14 mouse cellular contexts compared by ENCODE assay signal in the genomic region with DNA sequence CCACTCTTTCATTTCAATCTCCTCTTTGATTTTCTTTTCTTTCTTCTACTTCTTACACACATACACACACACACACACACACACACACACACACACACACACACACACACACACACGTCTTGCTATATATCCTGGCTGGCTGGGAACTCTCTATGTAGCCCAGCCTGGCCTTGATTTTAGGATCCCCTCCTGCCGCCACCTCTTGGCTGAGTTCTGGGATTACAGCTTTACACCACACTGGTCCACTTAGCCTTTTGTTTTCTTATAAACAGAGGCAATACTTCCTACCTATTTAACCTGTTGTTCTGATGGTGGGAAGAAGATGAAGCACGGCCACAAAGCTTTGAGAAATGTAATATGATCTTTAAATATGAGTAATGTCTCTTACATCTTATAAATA. TPM values are rescaled to one million over a fixed set of nuclear protein-coding genes. Genes with fewer than 3 reads are reported as not detected.
DNase-seq lines count a peak whose midpoint lies in the region; ATAC-seq and TF ChIP-seq lines count a peak whose summit lies in the region.
"Had no signal": no experiment of that assay in that cellular context is flagged by ENCODE, and none has a peak within 500 bp of the region (broad histone marks: within the 10 kb centered on the region; RNA-seq: fewer than 3 reads in every experiment).

No protein-coding gene starts in this region.

- H3K4me3 ChIP-seq in intestine, postnatal 0 days (ENCODE audit: low read depth, low read length): no peak overlapping the region
- H3K4me3 ChIP-seq in intestine, embryonic 15.5 days (replicated peaks): no peak overlapping the region
- no peak overlapping the region for H3K4me3 ChIP-seq in neural tube, embryonic 11.5 days (ENCODE audit: low read depth, low read length)
- H3K4me3 ChIP-seq: heart, embryonic 13.5 days; kidney, embryonic 15.5 days; limb, embryonic 12.5 days; neural tube, embryonic 13.5 days had no signal

- peak; percentile 25 for DNase-seq in neural tube, embryonic 11.5 days (ENCODE audit: low spot score)
- no peak for DNase-seq in neural tube, embryonic 10.5 days (ENCODE audit: extremely low spot score, low spot score)
- DNase-seq in embryo, embryonic 11 days: peak; percentile 72
- no peak for DNase-seq in ovary, postnatal 36 days (ENCODE audit: low spot score)
- DNase-seq: lung, postnatal 36 days; thymus, adult 2 months had no signal

- no peak for ATAC-seq in intestine, postnatal 0 days
- no peak for ATAC-seq in intestine, embryonic 15.5 days
- no peak for ATAC-seq in neural tube, embryonic 11.5 days (ENCODE audit: insufficient read depth, low FRiP score, low TSS enrichment)
- ATAC-seq in CD4-positive, CD25-positive, alpha-beta regulatory T cell, adult 4 months: no peak

- TF ChIP-seq CTCF in intestine, postnatal 0 days (IDR thresholded peaks at IDR 0.05; ENCODE audit: low read depth): peak; percentile 47

- H3K4me2 ChIP-seq in intestine, postnatal 0 days (replicated peaks; ENCODE audit: low read depth): no peak overlapping the region
- H3K4me2 ChIP-seq in intestine, embryonic 15.5 days (replicated peaks): no peak overlapping the region
- H3K4me2 ChIP-seq in neural tube, embryonic 11.5 days (ENCODE audit: low read depth): no peak overlapping the region
- H3K4me2 ChIP-seq: heart, embryonic 13.5 days; kidney, embryonic 15.5 days; limb, embryonic 12.5 days; neural tube, embryonic 13.5 days had no signal

- H3K9ac ChIP-seq in intestine, postnatal 0 days (ENCODE audit: low read depth, low read length): no peak overlapping the region
- no peak overlapping the region for H3K9ac ChIP-seq in intestine, embryonic 15.5 days
- no peak overlapping the region for H3K9ac ChIP-seq in neural tube, embryonic 11.5 days (ENCODE audit: low read length)
- H3K9ac ChIP-seq: heart, embryonic 13.5 days; kidney, embryonic 15.5 days; limb, embryonic 12.5 days; neural tube, embryonic 13.5 days had no signal

- H3K36me3 ChIP-seq in intestine, postnatal 0 days (ENCODE audit: control insufficient read depth, insufficient read depth): no peaks in the 10 kb centered on the region
- no peaks in the 10 kb centered on the region for H3K36me3 ChIP-seq in intestine, embryonic 15.5 days
- no peaks in the 10 kb centered on the region for H3K36me3 ChIP-seq in neural tube, embryonic 11.5 days (ENCODE audit: control insufficient read depth, insufficient read depth, low read length)
- H3K36me3 ChIP-seq: heart, embryonic 13.5 days; kidney, embryonic 15.5 days; limb, embryonic 12.5 days; neural tube, embryonic 13.5 days had no signal

- WGBS in intestine, postnatal 0 days: 30% methylated on average over 3 of the region's 3 CpGs
- WGBS in intestine, embryonic 15.5 days: 33% methylated on average over 3 of the region's 3 CpGs
- WGBS in neural tube, embryonic 11.5 days: 41% methylated on average over 3 of the region's 3 CpGs

- no peaks in the 10 kb centered on the region for H3K9me3 ChIP-seq in intestine, postnatal 0 days (ENCODE audit: control insufficient read depth)
- H3K9me3 ChIP-seq in intestine, embryonic 15.5 days: no peaks in the 10 kb centered on the region
- no peaks in the 10 kb centered on the region for H3K9me3 ChIP-seq in neural tube, embryonic 11.5 days (ENCODE audit: control insufficient read depth, low read length)
- H3K9me3 ChIP-seq: heart, embryonic 13.5 days; kidney, embryonic 15.5 days; limb, embryonic 12.5 days; neural tube, embryonic 13.5 days had no signal

- no peaks in the 10 kb centered on the region for H3K27me3 ChIP-seq in intestine, postnatal 0 days (replicated peaks; ENCODE audit: control insufficient read depth, insufficient read depth, low read length)
- no peaks in the 10 kb centered on the region for H3K27me3 ChIP-seq in intestine, embryonic 15.5 days (replicated peaks)
- no peaks in the 10 kb centered on the region for H3K27me3 ChIP-seq in neural tube, embryonic 11.5 days (ENCODE audit: control insufficient read depth, insufficient read depth, low read length)
- H3K27me3 ChIP-seq: heart, embryonic 13.5 days; kidney, embryonic 15.5 days; limb, embryonic 12.5 days; neural tube, embryonic 13.5 days had no signal

- no peaks in the 10 kb centered on the region for H3K4me1 ChIP-seq in intestine, postnatal 0 days (replicated peaks; ENCODE audit: control insufficient read depth, insufficient read depth, low read length)
- H3K4me1 ChIP-seq in intestine, embryonic 15.5 days (replicated peaks): no peaks in the 10 kb centered on the region
- H3K4me1 ChIP-seq in neural tube, embryonic 11.5 days (ENCODE audit: control insufficient read depth, insufficient read depth, low read length): no peaks in the 10 kb centered on the region
- H3K4me1 ChIP-seq: neural tube, embryonic 13.5 days had no signal

- no peak overlapping the region for H3K27ac ChIP-seq in intestine, postnatal 0 days (ENCODE audit: low read depth, low read length)
- no peak overlapping the region for H3K27ac ChIP-seq in intestine, embryonic 15.5 days
- no peak overlapping the region for H3K27ac ChIP-seq in neural tube, embryonic 11.5 days (ENCODE audit: low read depth, low read length)
- H3K27ac ChIP-seq: heart, embryonic 13.5 days; kidney, embryonic 15.5 days; limb, embryonic 12.5 days; neural tube, embryonic 13.5 days had no signal

RNA-seq across cellular contexts. Expression of a gene that starts 37.5 kb away (rescaled TPM):
- polyA plus RNA-seq in intestine, postnatal 0 days (2015; fragmentation: Nextera tagmentation; extraction: Ambion mirVana): not detected in 2 replicates
- polyA plus RNA-seq in intestine, embryonic 15.5 days (2015; fragmentation: Nextera tagmentation; extraction: Ambion mirVana): not detected in 2 replicates
- 0.20 and 0.39 TPM in 2 replicates for polyA plus RNA-seq in neural tube, embryonic 11.5 days (2014; fragmentation: Nextera tagmentation; extraction: Ambion mirVana)
- polyA plus RNA-seq in CD4-positive, CD25-positive, alpha-beta regulatory T cell, adult 4 months (2017; shearing (Covaris generic)): not detected
- polyA plus RNA-seq: small intestine, adult 2 months had no signal

Comparison
In these comparisons a context has a peak if more than half of its experiments do, and no peak if none do; other contexts are left out.
1. DNase-seq: peak in neural tube, embryonic 11.5 days (single experiment) and embryo, embryonic 11 days (single experiment); none in neural tube, embryonic 10.5 days (single experiment) and ovary, postnatal 36 days (single experiment).